Mouse (Mus musculus) E14TG2a.4 (cell line): Measurements from ENCODE around the gene Crmp1.

ENCODE experiments used
- H3K27me3 ChIP-seq: 2 replicates; pipeline ENCODE4 v1.6.1; 2014; ENCODE audit warnings: low read length, control low read depth; ENCODE audit not compliant: insufficient read depth
- H3K36me3 ChIP-seq: 2 replicates; pipeline ENCODE4 v1.6.1; 2014; ENCODE audit warnings: low read length, control low read depth; ENCODE audit not compliant: insufficient read depth
- H3K4me1 ChIP-seq: replicated peaks from 2 replicates; pipeline ENCODE4 v1.6.1; 2014; ENCODE audit warnings: low read depth, low read length, control low read depth
- H3K4me3 ChIP-seq: replicated peaks from 2 replicates; pipeline ENCODE4 v1.5.1; 2014; ENCODE audit warnings: mild to moderate bottlenecking, low read length
- H3K9me3 ChIP-seq: 2 replicates; pipeline ENCODE4 v1.6.1; 2014; ENCODE audit warnings: low read length, control low read depth
- CTCF ChIP-seq: conservative IDR thresholded peaks from 2 replicates; pipeline ENCODE4 v1.5.1; 2014; ENCODE audit warnings: low read length
- NANOG ChIP-seq: IDR thresholded peaks from 2 replicates; pipeline ENCODE4 v1.6.1; 2014; ENCODE audit warnings: borderline replicate concordance, low read length, mixed read lengths
- POU5F1 ChIP-seq: IDR thresholded peaks from 2 replicates; pipeline ENCODE4 v1.6.1; 2014; ENCODE audit warnings: low read length, borderline replicate concordance

Crmp1 gene

GRCm38 (mm10) chr5:37206364-37206763 is 35.4 kb upstream of the Crmp1 start:
- no peak overlapping the region for H3K4me3 ChIP-seq

GRCm38 (mm10) chr5:37212938-37213708 is 28.6 kb upstream of the Crmp1 start:
- Histone ChIP-seq H3K9me3 (peaks cover 17% of the 10 kb centered on the region), H3K27me3 (peaks cover 13% of the 10 kb centered on the region; the same call in 1 of the 2 replicates), H3K4me3 (no peak overlapping the region), H3K36me3 (no peaks in the 10 kb centered on the region), H3K4me1 (no peaks in the 10 kb centered on the region)
- no peak for TF ChIP-seq CTCF
- TF ChIP-seq POU5F1, result no peak
- no peak for TF ChIP-seq NANOG

More at GRCm38 (mm10) chr5:37206364-37206763, 35.4 kb upstream of the Crmp1 start:
- H3K9me3 ChIP-seq, result peaks cover 5% of the 10 kb centered on the region
- no peaks in the 10 kb centered on the region for H3K36me3 ChIP-seq
- H3K4me1 ChIP-seq, result no peaks in the 10 kb centered on the region
- TF ChIP-seq CTCF, result no peak
- no peak for TF ChIP-seq NANOG
- no peak for TF ChIP-seq POU5F1
- H3K27me3 ChIP-seq, result peaks cover 13% of the 10 kb centered on the region; the same call in 1 of the 2 replicates

- Histone ChIP-seq H3K4me1 (no peaks in the 10 kb centered on the region), H3K36me3 (no peaks in the 10 kb centered on the region), H3K4me3 (no peak overlapping the region), H3K9me3 (peaks cover 13% of the 10 kb centered on the region), H3K27me3 (peaks cover 13% of the 10 kb centered on the region; the same call in 1 of the 2 replicates)
- TF ChIP-seq NANOG, result no peak
- no peak for TF ChIP-seq POU5F1
- no peak for TF ChIP-seq CTCF
These were observed 28.0 kb upstream of the Crmp1 start for GRCm38 (mm10) chr5:37213709-37214103.

GRCm38 (mm10) chr5:37214614-37215013 is 27.1 kb upstream of the Crmp1 start:
- no peaks in the 10 kb centered on the region for H3K4me1 ChIP-seq
- peaks cover 13% of the 10 kb centered on the region; the same call in 1 of the 2 replicates for H3K27me3 ChIP-seq
- H3K9me3 ChIP-seq, result peaks cover 13% of the 10 kb centered on the region
- TF ChIP-seq POU5F1, result no peak
- no peak for TF ChIP-seq CTCF
- TF ChIP-seq NANOG, result no peak
- H3K36me3 ChIP-seq, result no peaks in the 10 kb centered on the region
- H3K4me3 ChIP-seq, result no peak overlapping the region

GRCm38 (mm10) chr5:37215276-37215675 is 26.5 kb upstream of the Crmp1 start:
- H3K27me3 ChIP-seq, result peaks cover 13% of the 10 kb centered on the region; the same call in 1 of the 2 replicates
- no peak for TF ChIP-seq POU5F1
- TF ChIP-seq NANOG, result no peak
- TF ChIP-seq CTCF, result no peak

GRCm38 (mm10) chr5:37219615-37220014 is 22.1 kb upstream of the Crmp1 start:
- Histone ChIP-seq H3K4me3 (no peak overlapping the region), H3K9me3 (peaks cover 9% of the 10 kb centered on the region), H3K36me3 (no peaks in the 10 kb centered on the region), H3K4me1 (peaks cover 7% of the 10 kb centered on the region), H3K27me3 (peaks cover 8% of the 10 kb centered on the region)
- no peak for TF ChIP-seq NANOG
- TF ChIP-seq POU5F1, result no peak
- TF ChIP-seq CTCF, result no peak

More at GRCm38 (mm10) chr5:37215276-37215675, 26.5 kb upstream of the Crmp1 start:
- peaks cover 2% of the 10 kb centered on the region for H3K4me1 ChIP-seq
- no peak overlapping the region for H3K4me3 ChIP-seq
- H3K9me3 ChIP-seq, result peaks cover 13% of the 10 kb centered on the region
- H3K36me3 ChIP-seq, result no peaks in the 10 kb centered on the region

GRCm38 (mm10) chr5:37220575-37220974 is 21.2 kb upstream of the Crmp1 start:
- TF ChIP-seq CTCF (no peak), NANOG (no peak), POU5F1 (no peak)
- peaks cover 7% of the 10 kb centered on the region for H3K4me1 ChIP-seq
- no peaks in the 10 kb centered on the region for H3K36me3 ChIP-seq
- H3K4me3 ChIP-seq, result no peak overlapping the region
- peaks cover 18% of the 10 kb centered on the region for H3K27me3 ChIP-seq
- no peaks in the 10 kb centered on the region for H3K9me3 ChIP-seq

GRCm38 (mm10) chr5:37221563-37221962 is 20.2 kb upstream of the Crmp1 start:
- TF ChIP-seq POU5F1 (no peak), CTCF (no peak), NANOG (no peak; the same call in 1 of the 2 replicates)
- Histone ChIP-seq H3K36me3 (no peaks in the 10 kb centered on the region), H3K27me3 (peaks cover 22% of the 10 kb centered on the region), H3K9me3 (no peaks in the 10 kb centered on the region), H3K4me3 (no peak overlapping the region), H3K4me1 (peaks cover 7% of the 10 kb centered on the region)

GRCm38 (mm10) chr5:37222316-37222715 is 19.4 kb upstream of the Crmp1 start:
- TF ChIP-seq CTCF (no peak), NANOG (no peak), POU5F1 (no peak)
- H3K36me3 ChIP-seq, result no peaks in the 10 kb centered on the region
- no peaks in the 10 kb centered on the region for H3K9me3 ChIP-seq
- no peak overlapping the region for H3K4me3 ChIP-seq
- peaks cover 7% of the 10 kb centered on the region for H3K4me1 ChIP-seq
- H3K27me3 ChIP-seq, result peaks cover 28% of the 10 kb centered on the region
